Mouse (Mus musculus): ENCODE data around the gene Gm5414. TPM values are rescaled to one million over a fixed set of nuclear protein-coding genes. Genes with fewer than 3 reads are reported as not detected.

Gm5414 gene
- polyA plus RNA-seq (2012; rRNA removed; ENCODE audit: low replicate concordance), result not detected in 2 replicates

GRCm38 (mm10) chr15:101627884-101628283 is at the start of gene Gm5414:
Gene Gm5414, minus strand, starts transcription at chr15:101628188.

GRCm38 (mm10) chr15:101647280-101647679 is 19.3 kb upstream of the Gm5414 start, which contains the start of gene Gm5478:
Gene Gm5478, minus strand, starts transcription at chr15:101647380.

Other genes with a start within 250 kb of the Gm5414 start
- gene Krt7, start 217.1 kb downstream of the Gm5414 start, polyA plus RNA-seq (2012; rRNA removed; ENCODE audit: low replicate concordance), result 34.4 and 55.3 TPM in 2 replicates
- 0.31 and 0.45 TPM in 2 replicates for gene Krt87, start 189.4 kb downstream of the Gm5414 start, polyA plus RNA-seq (2012; rRNA removed; ENCODE audit: low replicate concordance)
- gene Krt88, start 180.4 kb downstream of the Gm5414 start, polyA plus RNA-seq (2012; rRNA removed; ENCODE audit: low replicate concordance), result not detected in 2 replicates
- gene Krt81, start 164.4 kb downstream of the Gm5414 start, polyA plus RNA-seq (2012; rRNA removed; ENCODE audit: low replicate concordance), result not detected in 2 replicates
- gene Krt86, start 154.7 kb downstream of the Gm5414 start, polyA plus RNA-seq (2012; rRNA removed; ENCODE audit: low replicate concordance), result not detected in 2 replicates
- gene Krt83, start 136.7 kb downstream of the Gm5414 start, polyA plus RNA-seq (2012; rRNA removed; ENCODE audit: low replicate concordance), result 0.11 and 0.35 TPM in 2 replicates
- not detected in 2 replicates for gene Gm49425, start 110.9 kb downstream of the Gm5414 start, polyA plus RNA-seq (2012; rRNA removed; ENCODE audit: low replicate concordance)
- 0.05 TPM in 1 of 2 replicates, not detected in the other for gene Krt84, start 95.4 kb downstream of the Gm5414 start, polyA plus RNA-seq (2012; rRNA removed; ENCODE audit: low replicate concordance)
- gene Krt82, start 77.5 kb downstream of the Gm5414 start, polyA plus RNA-seq (2012; rRNA removed; ENCODE audit: low replicate concordance), result not detected in 2 replicates
- not detected in 2 replicates for gene Krt90, start 65.2 kb downstream of the Gm5414 start, polyA plus RNA-seq (2012; rRNA removed; ENCODE audit: low replicate concordance)
- gene Krt75, start 54.3 kb downstream of the Gm5414 start, polyA plus RNA-seq (2012; rRNA removed; ENCODE audit: low replicate concordance), result 0.91 TPM in 1 of 2 replicates, not detected in the other
- gene Gm5478, start 19.2 kb upstream of the Gm5414 start, polyA plus RNA-seq (2012; rRNA removed; ENCODE audit: low replicate concordance), result not detected in 2 replicates
- gene Krt6b, start 52.1 kb upstream of the Gm5414 start, polyA plus RNA-seq (2012; rRNA removed; ENCODE audit: low replicate concordance), result not detected in 2 replicates
- gene Krt6a, start 66.1 kb upstream of the Gm5414 start, polyA plus RNA-seq (2012; rRNA removed; ENCODE audit: low replicate concordance), result 0.92 and 5.4 TPM in 2 replicates
- gene Krt5, start 84.7 kb upstream of the Gm5414 start, polyA plus RNA-seq (2012; rRNA removed; ENCODE audit: low replicate concordance), result 44.7 and 80.1 TPM in 2 replicates
- 0.32 and 0.33 TPM in 2 replicates for gene Krt71, start 114.9 kb upstream of the Gm5414 start, polyA plus RNA-seq (2012; rRNA removed; ENCODE audit: low replicate concordance)
- gene Krt72, start 158.3 kb upstream of the Gm5414 start, polyA plus RNA-seq (2012; rRNA removed; ENCODE audit: low replicate concordance), result not detected in 2 replicates
- 0.09 TPM in 1 of 2 replicates, not detected in the other for gene Krt73, start 174.2 kb upstream of the Gm5414 start, polyA plus RNA-seq (2012; rRNA removed; ENCODE audit: low replicate concordance)
- gene Krt2, start 190.0 kb upstream of the Gm5414 start, polyA plus RNA-seq (2012; rRNA removed; ENCODE audit: low replicate concordance), result not detected in 2 replicates
- gene Krt1, start 222.6 kb upstream of the Gm5414 start, polyA plus RNA-seq (2012; rRNA removed; ENCODE audit: low replicate concordance), result 0.33 and 7.3 TPM in 2 replicates
- gene Krt77, start 241.5 kb upstream of the Gm5414 start, polyA plus RNA-seq (2012; rRNA removed; ENCODE audit: low replicate concordance), result 1.3 and 31.1 TPM in 2 replicates